Mouse (Mus musculus): ENCODE results near the gene Rnf145. TPM values are rescaled to one million over a fixed set of nuclear protein-coding genes. Genes with fewer than 3 reads are reported as not detected.

The Rnf145 gene
- total RNA-seq, 2 experiments from 2014 or later, result 6.5 to 7.4 TPM

Small RNAs within 50 kb of the gene (microRNA-seq; reads per million reads assigned to microRNA genes)
- gene Gm22121, result not detected

Other genes starting within 250 kb of the Rnf145 start
- not detected for gene Il12b, start 118.9 kb upstream of the Rnf145 start, total RNA-seq (2021)
- 10 to 100 TPM; 21.7 to 25.3 TPM for gene Ublcp1, start 48.5 kb upstream of the Rnf145 start, total RNA-seq (2021)
- gene Ebf1, start 98.4 kb downstream of the Rnf145 start, total RNA-seq (2021), result 1 to 10 TPM; 5.5 to 8.2 TPM